Mouse (Mus musculus): ENCODE data around the gene Olfr1164. TPM values are rescaled to one million over a fixed set of nuclear protein-coding genes. Genes with fewer than 3 reads are reported as not detected.

Gene Olfr1164
- not detected for total RNA-seq (2021)
- long read RNA-seq, experiment 1, result 0 reads
- long read RNA-seq, experiment 2, result 0 reads

GRCm38 (mm10) chr2:88093866-88094265, at the start of gene Olfr1164:
Gene Olfr1164 (minus strand): TSS chr2:88093966.
- intact Hi-C loops (cut with DNase I), result no loop called here
- no peak for DNase-seq

GRCm38 (mm10) chr2:88128172-88128571, 34.4 kb upstream of the Olfr1164 start, which contains the start of gene Olfr1166:
Gene Olfr1166 (minus strand): TSS chr2:88128272.
- intact Hi-C loops (cut with DNase I), result no loop called here
- DNase-seq, result no peak

- intact Hi-C loops (cut with DNase I), result no loop called here
- no peak for DNase-seq
Observed at GRCm38 (mm10) chr2:88071730-88072129, 22.0 kb downstream of the Olfr1164 start, which contains the start of gene Olfr1163. Gene Olfr1163 (minus strand): TSS chr2:88071830.

GRCm38 (mm10) chr2:88063587-88063986, 30.2 kb downstream of the Olfr1164 start:
- DNase-seq, result no peak
- intact Hi-C loops (cut with DNase I), result no loop called here

- no peak for DNase-seq
- intact Hi-C loops (cut with DNase I), result no loop called here
Observed at GRCm38 (mm10) chr2:88051029-88051428, 42.7 kb downstream of the Olfr1164 start, which contains the start of gene Olfr1162. Gene Olfr1162 (minus strand): TSS chr2:88051129.

Other genes starting within 250 kb of the Olfr1164 start
- not detected for gene Olfr1150-ps1, start 250.0 kb downstream of the Olfr1164 start, total RNA-seq (2021)
- not detected for gene Olfr1151, start 238.1 kb downstream of the Olfr1164 start, total RNA-seq (2021)
- not detected for gene Olfr1152, start 227.5 kb downstream of the Olfr1164 start, total RNA-seq (2021)
- gene Olfr1153, start 199.0 kb downstream of the Olfr1164 start, total RNA-seq (2021), result not detected
- gene Olfr1154, start 188.8 kb downstream of the Olfr1164 start, total RNA-seq (2021), result not detected
- not detected for gene Olfr1155, start 148.8 kb downstream of the Olfr1164 start, total RNA-seq (2021)
- gene Olfr1156, start 140.9 kb downstream of the Olfr1164 start, total RNA-seq (2021), result not detected
- gene Olfr1157, start 125.7 kb downstream of the Olfr1164 start, total RNA-seq (2021), result not detected
- not detected for gene Olfr74, start 119.3 kb downstream of the Olfr1164 start, total RNA-seq (2021)
- gene Olfr1158, start 103.9 kb downstream of the Olfr1164 start, total RNA-seq (2021), result not detected
- gene Olfr1160, start 85.7 kb downstream of the Olfr1164 start, total RNA-seq (2021), result not detected
- not detected for gene Olfr1161, start 71.2 kb downstream of the Olfr1164 start, total RNA-seq (2021)
- gene Olfr73, start 56.3 kb downstream of the Olfr1164 start, total RNA-seq (2021), result not detected
- gene Olfr1162, start 42.8 kb downstream of the Olfr1164 start, total RNA-seq (2021), result not detected
- not detected for gene Olfr1163, start 22.1 kb downstream of the Olfr1164 start, total RNA-seq (2021)
- not detected for gene Olfr1166, start 34.3 kb upstream of the Olfr1164 start, total RNA-seq (2021)
- not detected for gene Olfr1167, start 61.2 kb upstream of the Olfr1164 start, total RNA-seq (2021)
- gene Olfr1168, start 87.9 kb upstream of the Olfr1164 start, total RNA-seq (2021), result not detected
- not detected for gene Olfr1170, start 134.4 kb upstream of the Olfr1164 start, total RNA-seq (2021)
- not detected for gene Olfr1173, start 185.9 kb upstream of the Olfr1164 start, total RNA-seq (2021)
- gene Olfr1174-ps, start 221.2 kb upstream of the Olfr1164 start, total RNA-seq (2021), result not detected
- gene Olfr1175-ps, start 233.2 kb upstream of the Olfr1164 start, total RNA-seq (2021), result not detected
- gene Olfr1176, start 242.8 kb upstream of the Olfr1164 start, total RNA-seq (2021), result not detected

All from heart, postnatal 14 days (tissue).